Mouse (Mus musculus) heart, postnatal 0 days (tissue): ENCODE data around the gene Bckdhb. TPM values are rescaled to one million over a fixed set of nuclear protein-coding genes. Genes with fewer than 3 reads are reported as not detected.
A peak's percentile ranks its signal among the peaks of the same experiment; 100 is the strongest.
"Not testable (repeated sequence)": the region's sequence is repeated elsewhere in the genome, so short reads cannot be mapped to it uniquely, and the experiment has no call there.

Experiments used
- ATAC-seq: fragments of 200-750 bp; cut with Nextera tagmentation; 2 replicates; pipeline ENCODE4 v1.8.0; 2017; ENCODE audit warnings: low read depth, moderate number of reproducible peaks, moderate library complexity; ENCODE audit not compliant: insufficient read depth
- DNase-seq: peaks from one replicate; pipeline ENCODE4 v3.0.0-alpha.2; 2016; ENCODE audit warnings: low spot score
- H3K27ac ChIP-seq: fragments of 300-500 bp; sonication (generic); 2 replicates; pipeline ENCODE4 v1.5.1; 2014; ENCODE audit warnings: low read depth, mild to moderate bottlenecking
- H3K27me3 ChIP-seq: fragments of 300-500 bp; sonication (generic); 2 replicates; pipeline ENCODE4 v1.6.1; 2014; ENCODE audit warnings: low read length, mixed read lengths; ENCODE audit not compliant: control insufficient read depth, insufficient read depth
- H3K36me3 ChIP-seq: fragments of 300-500 bp; sonication (generic); replicated peaks from 2 replicates; pipeline ENCODE4 v1.6.1; 2014; ENCODE audit warnings: low read length, mixed read lengths; ENCODE audit not compliant: control insufficient read depth, insufficient read depth
- H3K4me1 ChIP-seq: fragments of 300-500 bp; sonication (generic); 2 replicates; pipeline ENCODE4 v1.6.1; 2014; ENCODE audit warnings: antibody characterized with exemption; ENCODE audit not compliant: control insufficient read depth, insufficient read depth
- H3K4me2 ChIP-seq: fragments of 300-500 bp; sonication (generic); 2 replicates; pipeline ENCODE4 v1.6.1; 2014; ENCODE audit warnings: low read depth, mild to moderate bottlenecking, low read length, moderate library complexity
- H3K4me3 ChIP-seq: fragments of 300-500 bp; sonication (generic); 2 replicates; pipeline ENCODE4 v1.5.1; 2014; ENCODE audit warnings: low read depth, low read length
- H3K9ac ChIP-seq: fragments of 300-500 bp; sonication (generic); replicated peaks from 2 replicates; pipeline ENCODE4 v1.6.1; 2014; ENCODE audit warnings: low read depth, low read length, mixed read lengths
- H3K9me3 ChIP-seq: fragments of 300-500 bp; sonication (generic); replicated peaks from 2 replicates; pipeline ENCODE4 v1.6.1; 2016; ENCODE audit warnings: low read length; ENCODE audit not compliant: control insufficient read depth
- CTCF ChIP-seq: IDR thresholded peaks from 2 replicates; pipeline ENCODE4 v1.5.1; 2016; ENCODE audit warnings: antibody characterized with exemption, control low read depth, low read depth
- EP300 ChIP-seq: IDR thresholded peaks from 2 replicates; pipeline ENCODE4 v1.6.1; 2016; ENCODE audit warnings: antibody characterized with exemption, low read depth
- WGBS: fragments of 180-500 bp; shearing (Covaris S2); extraction: QIAGEN DNeasy Blood & Tissue Kit; methylation state at CpG from one replicate; pipeline ENCODE4 v1.1.7; 2014; 5-methylcytosine and 5-hydroxymethylcytosine counted together
- polyA plus RNA-seq: library from polyadenylated mRNA; unstranded; fragments of >200 nt; fragmentation: Nextera tagmentation; extraction: Ambion mirVana; gene quantifications from 2 replicates; pipeline ENCODE4 v1.2.1, GENCODE M21; 2015
- total RNA-seq: library from RNA; depleted of rRNA; stranded (reverse); fragments of >200 nt; gene quantifications from 2 replicates; pipeline ENCODE4 v1.2.3, GENCODE M21; 2014; ENCODE audit warnings: low replicate concordance

Gene Bckdhb
- total and polyA plus RNA-seq, 2 experiments from 2014 or later, result 40.5 to 89.5 TPM

DNA sequence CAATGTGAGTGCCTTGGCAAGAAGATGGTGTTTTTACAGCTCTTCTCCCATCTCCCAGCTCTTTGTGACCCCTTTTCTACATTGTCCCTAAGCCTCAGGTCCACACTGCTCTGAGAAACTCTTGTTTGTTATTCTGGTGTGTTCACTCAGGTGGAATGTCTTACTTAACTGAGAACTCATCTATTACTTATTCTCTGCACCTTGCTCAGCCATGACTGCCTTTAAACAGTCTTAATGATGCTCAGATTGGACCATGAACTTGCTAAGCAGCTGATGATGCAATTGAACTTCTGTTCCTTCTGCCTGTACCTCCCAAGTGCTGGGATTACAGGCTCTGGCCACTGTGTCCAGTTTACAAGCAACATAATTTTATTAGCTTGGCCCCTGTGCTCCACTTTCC, 86.2 kb downstream of the Bckdhb start:
- no peak overlapping the region for H3K9ac ChIP-seq
- peaks cover 18% of the 10 kb centered on the region; the same call in 1 of the 2 replicates for H3K36me3 ChIP-seq
- no peaks in the 10 kb centered on the region for H3K27me3 ChIP-seq
- H3K9me3 ChIP-seq, result no peaks in the 10 kb centered on the region
- no peak for DNase-seq
- no peak overlapping the region for H3K27ac ChIP-seq
- H3K4me2 ChIP-seq, result no peak overlapping the region
- no peak for ATAC-seq
- no peak for TF ChIP-seq CTCF
- TF ChIP-seq EP300, result no peak
- no peaks in the 10 kb centered on the region for H3K4me1 ChIP-seq
- H3K4me3 ChIP-seq, result no peak overlapping the region

DNA sequence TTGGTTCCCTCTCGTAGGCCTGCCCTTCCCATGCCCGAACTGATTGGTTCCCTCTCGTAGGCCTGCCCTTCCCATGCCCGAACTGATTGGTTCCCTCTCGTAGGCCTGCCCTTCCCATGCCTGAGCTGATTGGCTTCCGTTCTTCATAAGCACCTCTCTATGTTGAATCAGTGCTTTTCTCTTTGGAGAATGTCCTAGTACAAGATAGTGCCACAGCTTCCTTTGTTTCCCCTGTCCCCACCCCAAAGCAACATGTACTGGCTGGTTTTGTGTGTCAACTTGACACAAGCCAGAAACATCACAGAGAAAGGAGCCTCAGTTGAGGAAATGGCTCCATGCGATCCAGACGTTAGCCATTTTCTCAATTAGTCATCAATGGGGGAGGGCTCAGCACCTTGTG, 93.2 kb downstream of the Bckdhb start:
- H3K4me1 ChIP-seq, H3K36me3 ChIP-seq, H3K9ac ChIP-seq, H3K27me3 ChIP-seq, H3K27ac ChIP-seq, DNase-seq, ATAC-seq, H3K4me3 ChIP-seq, H3K4me2 ChIP-seq, H3K9me3 ChIP-seq: not testable (repeated sequence)
- WGBS, result 80% methylated on average over 8 of the region's 8 CpGs

DNA sequence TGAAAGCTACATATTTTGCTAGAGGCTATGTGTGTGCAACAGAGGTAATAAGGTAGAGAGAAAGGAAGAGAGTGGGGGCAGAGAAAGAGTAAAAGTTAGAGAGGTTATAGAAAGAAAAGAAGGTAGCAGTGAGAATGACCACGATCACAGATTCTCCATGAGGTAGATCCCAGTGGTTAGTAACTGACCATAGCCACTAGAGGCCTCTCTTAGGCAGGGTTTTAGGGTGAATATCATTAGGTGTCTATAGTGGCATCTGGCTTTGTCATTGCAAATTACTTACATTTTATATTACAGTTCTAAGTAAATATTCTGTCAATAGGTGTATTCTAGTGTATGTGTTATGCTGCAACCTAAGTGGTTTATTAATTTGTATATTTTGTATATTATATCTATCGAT, 94.7 kb downstream of the Bckdhb start:
- WGBS, result 64% methylated on average over 2 of the region's 2 CpGs

DNA sequence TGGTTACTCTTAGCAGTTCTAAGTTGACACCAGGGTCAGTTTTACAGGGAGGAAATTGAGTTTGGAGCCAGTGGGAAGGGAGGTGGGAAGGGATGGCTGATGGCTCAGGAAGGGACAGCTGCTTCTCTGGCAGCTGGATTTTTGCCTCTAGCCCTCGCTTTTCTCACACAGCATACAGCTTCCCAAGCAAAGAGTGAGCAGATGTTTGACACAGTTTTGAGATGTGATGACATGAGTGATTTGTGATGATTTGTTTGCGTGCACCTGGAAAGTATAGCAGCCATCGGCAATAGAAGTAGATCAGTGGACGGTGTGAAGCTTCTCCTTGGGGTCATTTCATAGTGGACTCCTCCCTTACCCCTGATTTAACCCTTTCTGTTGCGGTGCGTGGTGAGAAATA, 96.2 kb downstream of the Bckdhb start:
- Histone ChIP-seq H3K4me2 (no peak overlapping the region), H3K4me1 (no peaks in the 10 kb centered on the region), H3K9me3 (no peaks in the 10 kb centered on the region), H3K4me3 (no peak overlapping the region), H3K36me3 (no peaks in the 10 kb centered on the region), H3K27ac (no peak overlapping the region), H3K27me3 (no peaks in the 10 kb centered on the region), H3K9ac (no peak overlapping the region)
- DNase-seq (no peak), ATAC-seq (no peak)
- TF ChIP-seq EP300 (no peak), CTCF (no peak)
- 77% methylated on average over 6 of the region's 6 CpGs for WGBS

More for the DNA sequence above, 94.7 kb downstream of the Bckdhb start:
- Histone ChIP-seq H3K27ac (no peak overlapping the region), H3K4me2 (no peak overlapping the region), H3K4me1 (no peaks in the 10 kb centered on the region), H3K36me3 (no peaks in the 10 kb centered on the region), H3K4me3 (no peak overlapping the region), H3K27me3 (no peaks in the 10 kb centered on the region), H3K9me3 (no peaks in the 10 kb centered on the region), H3K9ac (no peak overlapping the region)
- TF ChIP-seq CTCF, result peak; percentile 71
- TF ChIP-seq EP300, result no peak
- DNase-seq (peak; percentile 65), ATAC-seq (peak; percentile 51; the same call in 1 of the 2 replicates)

DNA sequence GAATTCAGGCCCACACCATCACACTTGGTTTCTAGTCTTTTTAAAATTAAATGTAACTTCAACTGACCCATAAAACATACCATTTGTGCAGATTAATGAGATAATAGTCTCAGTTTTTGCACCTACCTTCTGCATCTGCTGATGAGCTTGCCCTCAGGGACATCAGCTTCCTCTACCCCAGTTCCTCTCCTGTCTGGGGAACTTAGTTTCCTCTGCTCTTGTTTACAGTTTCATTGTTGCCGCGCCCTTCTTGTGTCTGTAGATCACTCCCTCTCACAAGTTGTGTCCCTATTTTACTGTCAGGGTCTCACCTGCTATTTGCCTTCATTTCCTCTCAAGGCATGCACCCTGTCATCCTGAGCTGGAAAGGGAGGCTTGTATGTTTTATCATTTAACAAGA, 103.2 kb downstream of the Bckdhb start:
- no peak overlapping the region for H3K9ac ChIP-seq
- no peak overlapping the region for H3K4me2 ChIP-seq
- 79% methylated on average over 2 of the region's 2 CpGs for WGBS

DNA sequence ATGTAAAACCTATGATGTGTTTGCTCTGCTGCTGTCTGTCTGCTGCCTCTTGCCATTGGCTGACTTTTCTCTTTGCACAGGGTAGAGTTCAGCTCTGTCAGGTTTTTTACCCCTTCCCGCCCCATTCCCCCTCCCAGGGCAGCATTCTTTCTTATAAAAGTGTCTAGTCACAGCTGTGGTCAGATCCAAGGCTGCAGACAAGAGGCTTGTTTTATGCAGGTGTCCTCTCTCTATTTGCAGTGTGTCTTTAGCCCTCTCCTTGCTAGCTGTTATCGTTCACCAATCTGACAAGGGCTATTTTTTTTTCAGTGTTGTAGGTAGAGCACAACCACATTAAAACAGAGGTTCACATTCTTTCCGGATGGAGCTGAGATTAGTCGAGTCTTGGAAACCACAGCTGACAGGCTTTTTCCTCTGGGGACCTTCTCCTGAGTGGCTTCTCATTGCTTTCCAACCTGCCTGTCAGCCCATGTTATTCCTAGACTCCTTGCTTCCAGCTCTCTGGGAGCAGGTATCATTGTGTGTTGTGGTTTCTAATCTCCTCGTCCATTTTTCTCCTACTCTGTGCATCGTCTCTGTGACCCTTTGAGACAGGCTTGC, 105.8 kb downstream of the Bckdhb start:
- DNase-seq (no peak), ATAC-seq (no peak)
- 45% methylated on average over 6 of the region's 6 CpGs for WGBS
- Histone ChIP-seq H3K27me3 (no peaks in the 10 kb centered on the region), H3K9ac (no peak overlapping the region), H3K4me3 (no peak overlapping the region), H3K36me3 (no peaks in the 10 kb centered on the region), H3K4me2 (no peak overlapping the region), H3K9me3 (no peaks in the 10 kb centered on the region), H3K4me1 (0 out of 2 replicates have a peak, but pooled peaks cover 10% of the 10 kb centered on the region), H3K27ac (no peak overlapping the region)
- TF ChIP-seq EP300, result no peak
- no peak for TF ChIP-seq CTCF

More for the DNA sequence above, 103.2 kb downstream of the Bckdhb start:
- no peak overlapping the region for H3K27ac ChIP-seq
- no peak for TF ChIP-seq EP300
- TF ChIP-seq CTCF, result no peak
- no peaks in the 10 kb centered on the region for H3K36me3 ChIP-seq
- H3K4me3 ChIP-seq, result no peak overlapping the region
- H3K27me3 ChIP-seq, result no peaks in the 10 kb centered on the region
- no peak for ATAC-seq
- no peak for DNase-seq
- H3K4me1 ChIP-seq, result 0 out of 2 replicates have a peak, but pooled peaks cover 7% of the 10 kb centered on the region
- no peaks in the 10 kb centered on the region for H3K9me3 ChIP-seq
